16 mouse cellular contexts compared by ENCODE assay signal in the genomic region with DNA sequence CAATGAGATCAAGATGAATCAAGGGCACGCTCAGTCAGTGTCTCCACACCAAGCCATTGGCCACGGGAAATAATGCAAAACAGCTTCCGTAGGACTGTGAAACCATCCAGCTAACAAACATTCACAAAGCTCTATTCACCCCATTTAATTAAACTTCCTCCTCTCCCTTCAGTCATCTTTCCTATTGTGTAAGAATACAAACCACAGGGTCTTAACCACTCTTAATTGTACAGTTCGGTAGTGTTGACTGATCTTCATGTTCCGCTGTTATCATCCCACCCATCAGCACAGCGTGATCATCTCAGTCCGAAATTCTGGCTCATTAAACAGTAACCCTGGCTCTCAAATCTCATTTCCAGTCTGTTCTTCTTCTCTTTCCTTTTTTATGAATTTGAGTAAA.
"Had no signal": no experiment of that assay in that cellular context is flagged by ENCODE, and none has a peak within 500 bp of the region (broad histone marks: within the 10 kb centered on the region; RNA-seq: fewer than 3 reads in every experiment).

No protein-coding gene starts in this region.

- ATAC-seq: intestine, embryonic 16.5 days; lung, postnatal 0 days had no signal

- H3K27ac ChIP-seq: kidney, postnatal 0 days; limb, embryonic 12.5 days; liver, embryonic 14.5 days; midbrain, embryonic 10.5 days; neural tube, embryonic 12.5 days had no signal

- H3K4me3 ChIP-seq: limb, embryonic 12.5 days; midbrain, embryonic 10.5 days; neural tube, embryonic 12.5 days had no signal

- H3K36me3 ChIP-seq: limb, embryonic 12.5 days; midbrain, embryonic 10.5 days; neural tube, embryonic 12.5 days had no signal

- H3K27me3 ChIP-seq: neural tube, embryonic 12.5 days had no signal

- DNase-seq: kidney, adult 2 months; kidney, postnatal 36 days; liver; lung, adult 2 months; lung, postnatal 4 days; midbrain, embryonic 14.5 days; right cerebral cortex, postnatal 14 days; thymus, adult 18-20 months; thymus, postnatal 14 days had no signal

- H3K4me2 ChIP-seq: limb, embryonic 12.5 days; neural tube, embryonic 12.5 days had no signal

- H3K9me3 ChIP-seq: limb, embryonic 12.5 days; midbrain, embryonic 10.5 days; neural tube, embryonic 12.5 days had no signal

- H3K9ac ChIP-seq: limb, embryonic 12.5 days; liver, embryonic 14.5 days; neural tube, embryonic 12.5 days had no signal
